Mouse (Mus musculus) common myeloid progenitor, adult 5-6 weeks (primary cell): ENCODE results near the gene Ccpg1os. TPM values are rescaled to one million over a fixed set of nuclear protein-coding genes. Genes with fewer than 3 reads are reported as not detected.

Experiments used
- ATAC-seq: replicated peaks from 2 replicates; pipeline ENCODE4 v1.8.0; 2016; ENCODE audit warnings: low read depth, mild to moderate bottlenecking, moderate TSS enrichment, inconsistent platforms; ENCODE audit not compliant: poor library complexity, severe bottlenecking
- total RNA-seq: library from RNA; stranded (forward); fragments of 200-1000, 187-1606 nt; gene quantifications from 2 replicates; pipeline ENCODE4 v1.2.3, GENCODE M21; 2017

Gene Ccpg1os
- total RNA-seq, 1 experiment from 2014 or later: 11.1 TPM

- no peak for ATAC-seq
Measured at GRCm38 (mm10) chr9:72988706-72989105, 3.5 kb upstream of the Ccpg1os start.

- ATAC-seq: no peak
Measured at GRCm38 (mm10) chr9:72987703-72988102, 2.5 kb upstream of the Ccpg1os start.

- ATAC-seq: no peak
Measured at GRCm38 (mm10) chr9:72983066-72983465, 2.1 kb downstream of the Ccpg1os start.

- ATAC-seq: no peak
Measured at GRCm38 (mm10) chr9:72975242-72975641, 9.9 kb downstream of the Ccpg1os start.

GRCm38 (mm10) chr9:72974734-72975133 lies 10.4 kb downstream of the Ccpg1os start:
- peak; percentile 60; the same call in 1 of the 2 replicates for ATAC-seq

GRCm38 (mm10) chr9:72972984-72973383 lies 12.2 kb downstream of the Ccpg1os start:
- ATAC-seq: no peak

- ATAC-seq: no peak
Measured at GRCm38 (mm10) chr9:72972435-72972834, 12.7 kb downstream of the Ccpg1os start.

- ATAC-seq: peak; percentile 51
Measured at GRCm38 (mm10) chr9:72969874-72970273, 15.3 kb downstream of the Ccpg1os start.

- ATAC-seq: peak; percentile 85
Measured at GRCm38 (mm10) chr9:72968349-72969061, 16.7 kb downstream of the Ccpg1os start.

GRCm38 (mm10) chr9:72961959-72962358 lies 23.2 kb downstream of the Ccpg1os start:
- no peak for ATAC-seq

GRCm38 (mm10) chr9:72961346-72961745 lies 23.8 kb downstream of the Ccpg1os start:
- no peak for ATAC-seq

- peak; percentile 91 for ATAC-seq
Measured at GRCm38 (mm10) chr9:72958521-72959450, 26.4 kb downstream of the Ccpg1os start, which contains the start of the genes Dyx1c1 and Gm44503. TSS of gene Dyx1c1 (plus strand) at chr9:72958785. TSS of gene Gm44503 (plus strand) at chr9:72958852.

GRCm38 (mm10) chr9:72955546-72955945 lies 29.6 kb downstream of the Ccpg1os start:
- peak; percentile 57 for ATAC-seq

GRCm38 (mm10) chr9:72954746-72955145 lies 30.4 kb downstream of the Ccpg1os start:
- ATAC-seq: no peak

- ATAC-seq: no peak
Measured at GRCm38 (mm10) chr9:72949572-72949971, 35.6 kb downstream of the Ccpg1os start.

- no peak for ATAC-seq
Measured at GRCm38 (mm10) chr9:72947010-72947409, 38.2 kb downstream of the Ccpg1os start.

GRCm38 (mm10) chr9:72944286-72944685 lies 40.9 kb downstream of the Ccpg1os start:
- no peak for ATAC-seq

GRCm38 (mm10) chr9:72943424-72943823 lies 41.8 kb downstream of the Ccpg1os start:
- ATAC-seq: no peak

- ATAC-seq: no peak
Measured at GRCm38 (mm10) chr9:72936301-72936700, 48.9 kb downstream of the Ccpg1os start.

- ATAC-seq: no peak
Measured at GRCm38 (mm10) chr9:72935309-72935708, 49.9 kb downstream of the Ccpg1os start.
